8 mouse cellular contexts compared by ENCODE assay signal in genomic region chr13:74349566-74350434, GRCm38 (mm10). TPM values are rescaled to one million over a fixed set of nuclear protein-coding genes. Genes with fewer than 3 reads are reported as not detected.
DNase-seq lines count a peak whose midpoint lies in the region; ATAC-seq lines count a peak whose summit lies in the region.

Gene Sdha, minus strand, starts transcription at chr13:74350280.
Gene Ccdc127, plus strand, starts transcription at chr13:74350309.

- H3K4me2 ChIP-seq in hindbrain, embryonic 15.5 days, result peak within 1 kb of the TSS; percentile 71

- ATAC-seq in hindbrain, embryonic 15.5 days (ENCODE audit: low FRiP score, low read depth), result peak; percentile 99

- H3K9me3 ChIP-seq in hindbrain, embryonic 15.5 days, result no peaks in the 10 kb centered on the region

- H3K36me3 ChIP-seq in hindbrain, embryonic 15.5 days, result 0 out of 2 replicates have a peak, but pooled peaks cover 7% of the 10 kb centered on the region

- H3K27ac ChIP-seq in hindbrain, embryonic 15.5 days (replicated peaks), result peak within 1 kb of the TSS; percentile 89

- H3K9ac ChIP-seq in hindbrain, embryonic 15.5 days, result peak within 1 kb of the TSS; percentile 89

- 1% methylated on average over 57 of the region's 57 CpGs for WGBS in hindbrain, embryonic 15.5 days

- no peaks in the 10 kb centered on the region for H3K27me3 ChIP-seq in hindbrain, embryonic 15.5 days

- peaks cover 25% of the 10 kb centered on the region for H3K4me1 ChIP-seq in hindbrain, embryonic 15.5 days (replicated peaks)

- peak; percentile 97 for DNase-seq in R1 (ENCODE audit: low read depth, low spot score)
- peak; percentile 97 to 98 for DNase-seq in cerebellum, postnatal 25 days
- peak; percentile 96 for DNase-seq in frontal cortex, postnatal 36 days (ENCODE audit: low spot score in 2 of 2)
- DNase-seq in left cerebral cortex, adult 11 months (ENCODE audit: low spot score), result peak; percentile 90
- DNase-seq in lung, postnatal 4 days, result peak; percentile 96 to 97
- peak; percentile 97 for DNase-seq in retina, postnatal 7 days (ENCODE audit: low read depth, low spot score)
- DNase-seq in urinary bladder, adult 2 months (ENCODE audit: low spot score), result peak; percentile 91

- peak within 1 kb of the TSS; percentile 97 for H3K4me3 ChIP-seq in hindbrain, embryonic 15.5 days

RNA-seq across cellular contexts. Expression of gene Sdha, which starts in this region (rescaled TPM):
- 231 and 234 TPM in 2 replicates for polyA plus RNA-seq in hindbrain, embryonic 15.5 days (2015; fragmentation: Nextera tagmentation; extraction: Ambion mirVana)
- 162 and 174 TPM in 2 replicates for polyA plus RNA-seq in urinary bladder, adult 2 months (2012; rRNA removed)

RNA-seq across cellular contexts. Expression of gene Ccdc127, which starts in this region (rescaled TPM):
- polyA plus RNA-seq in hindbrain, embryonic 15.5 days (2015; fragmentation: Nextera tagmentation; extraction: Ambion mirVana), result 42.5 and 45.9 TPM in 2 replicates
- 22.0 and 29.8 TPM in 2 replicates for polyA plus RNA-seq in urinary bladder, adult 2 months (2012; rRNA removed)

Comparison
In these comparisons a context has a peak if more than half of its experiments do, and no peak if none do; other contexts are left out.
1. Peak in every context shown above with its lines: DNase-seq, ATAC-seq, H3K4me3 ChIP-seq and H3K27ac ChIP-seq.